Mouse (Mus musculus) left cerebral cortex, postnatal 14 days (tissue): ENCODE data around the gene Hdhd3. TPM values are rescaled to one million over a fixed set of nuclear protein-coding genes. Genes with fewer than 3 reads are reported as not detected.

Source experiments
- DNase-seq, 2 experiments: peaks; one replicate each; pipeline ENCODE4 v3.0.0; 2021 to 2022; ENCODE audit warnings: low spot score in 2 of 2, mixed read lengths in 1 of 2
- intact Hi-C: fragments of 180-260 bp; cut with DNase I; formaldehyde crosslinking; loops from one replicate; pipeline ENCODE4 v1.15.1; 2025
- total RNA-seq, 2 experiments: library from RNA; stranded (reverse); gene quantifications; 2 replicates each; pipeline ENCODE4 v1.2.3; 2021

The Hdhd3 gene
- total RNA-seq, 2 experiments from 2014 or later = 9.1 to 9.8 TPM

DNA sequence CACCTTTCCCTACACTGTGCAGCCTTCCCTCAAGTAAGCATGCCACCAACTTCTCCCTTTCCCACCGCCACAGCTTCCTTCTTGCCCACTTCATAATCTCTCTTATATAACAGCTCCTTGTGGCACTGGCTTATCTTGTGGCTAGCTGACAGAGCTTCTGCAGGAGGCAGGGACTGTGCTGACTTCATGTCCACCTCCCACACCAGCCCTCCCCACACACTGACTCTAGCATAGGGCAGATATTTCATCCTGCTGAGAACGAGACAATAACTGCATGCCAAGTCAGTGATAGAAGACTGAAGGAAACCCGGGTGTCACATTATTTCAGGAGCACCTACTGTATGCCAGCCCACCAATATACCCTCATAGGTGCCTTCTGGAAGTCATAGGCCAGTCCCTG, 12.2 kb upstream of the Hdhd3 start:
- intact Hi-C loops = no loop called here
- DNase-seq = no peak

DNA sequence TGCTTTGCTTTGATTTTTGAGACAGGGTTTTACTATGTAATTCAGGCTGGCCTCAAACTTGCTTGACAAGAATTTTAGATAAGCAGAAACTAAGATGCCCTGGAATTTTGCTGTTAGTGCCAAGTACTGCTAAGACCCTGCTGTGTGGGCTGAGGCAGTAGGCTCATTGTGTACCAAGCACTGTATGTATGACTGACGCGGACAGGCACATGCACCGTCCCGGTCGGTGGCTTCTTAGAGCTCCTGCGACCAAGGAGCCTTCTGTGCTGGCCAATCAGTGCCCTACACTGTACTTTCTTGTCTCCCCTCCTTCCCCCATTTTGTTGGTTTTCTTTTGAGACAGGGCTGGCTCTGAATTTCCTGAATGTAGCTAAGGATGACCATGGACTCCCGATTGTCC, 11.7 kb upstream of the Hdhd3 start:
- no peak for DNase-seq
- intact Hi-C loops = no loop called here

DNA sequence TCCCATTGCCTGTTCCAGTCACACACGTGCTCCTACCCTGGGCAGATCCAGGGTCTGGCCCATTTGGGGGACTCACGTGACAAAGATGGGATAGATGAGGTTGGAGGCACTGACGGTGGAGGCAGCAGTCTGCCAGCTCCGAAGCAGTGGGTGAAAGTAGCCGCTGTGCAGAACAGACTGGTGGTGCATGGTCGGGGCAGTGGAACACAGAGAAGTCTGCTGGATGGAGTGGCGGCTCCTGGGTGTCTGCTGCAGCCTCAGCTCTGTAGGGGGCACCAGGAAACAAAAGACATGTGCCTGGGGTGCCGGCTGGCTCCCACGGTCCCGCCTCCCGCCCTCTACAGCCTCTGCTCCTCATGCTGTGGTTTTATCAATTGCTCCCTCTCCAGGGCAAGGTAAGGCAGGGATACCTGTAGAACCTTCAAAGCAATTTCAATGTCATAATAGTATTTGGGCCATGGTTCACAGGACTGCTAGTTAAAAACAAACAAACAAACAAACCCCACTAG, 10.8 kb upstream of the Hdhd3 start:
- no peak for DNase-seq
- intact Hi-C loops = no loop called here

DNA sequence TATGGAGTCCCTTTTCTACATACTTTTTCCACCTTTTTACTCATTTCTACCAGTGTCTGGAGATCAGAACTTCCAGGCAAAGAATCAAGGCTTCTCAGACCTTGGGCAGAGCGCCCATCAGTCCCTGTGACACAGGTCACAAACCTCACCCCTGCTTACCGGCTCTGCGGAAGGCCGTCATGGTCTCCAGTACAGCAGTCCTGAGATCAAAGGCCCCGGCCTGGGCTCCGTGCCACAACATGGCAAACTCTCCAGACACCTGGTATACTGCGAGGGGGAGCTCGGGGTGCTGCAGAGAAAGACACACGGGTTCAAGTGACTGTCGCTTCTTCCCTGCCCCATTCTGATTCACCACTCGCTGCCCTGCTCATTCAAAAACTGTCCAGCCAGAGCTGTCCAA, 6.7 kb upstream of the Hdhd3 start:
- no peak for DNase-seq
- intact Hi-C loops = no loop called here

GRCm38 (mm10) chr4:62508839-62509238, 5.6 kb upstream of the Hdhd3 start:
- no peak for DNase-seq
- intact Hi-C loops = no loop called here

GRCm38 (mm10) chr4:62506798-62507197, 3.5 kb upstream of the Hdhd3 start:
- no peak for DNase-seq
- intact Hi-C loops = no loop called here

DNA sequence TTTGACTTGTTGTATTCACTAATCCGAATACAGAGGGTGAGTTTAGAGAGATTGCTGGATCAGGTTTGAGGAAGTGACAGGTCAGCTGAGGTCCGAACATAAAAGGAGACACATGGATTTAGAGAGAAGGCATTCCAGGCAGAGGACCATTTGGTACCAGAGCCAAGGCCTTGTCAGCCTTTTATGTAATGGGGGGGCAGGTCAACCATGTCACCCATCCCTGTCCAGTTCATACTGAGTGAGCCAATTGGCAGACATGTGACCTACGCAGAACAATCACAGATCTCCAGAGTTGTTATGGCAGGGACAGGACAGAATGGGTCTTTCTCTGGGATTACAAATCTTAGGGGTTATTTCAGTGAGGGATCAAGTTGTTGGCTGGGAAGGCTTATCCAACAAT, 2.7 kb upstream of the Hdhd3 start:
- intact Hi-C loops = no loop called here
- no peak for DNase-seq

DNA sequence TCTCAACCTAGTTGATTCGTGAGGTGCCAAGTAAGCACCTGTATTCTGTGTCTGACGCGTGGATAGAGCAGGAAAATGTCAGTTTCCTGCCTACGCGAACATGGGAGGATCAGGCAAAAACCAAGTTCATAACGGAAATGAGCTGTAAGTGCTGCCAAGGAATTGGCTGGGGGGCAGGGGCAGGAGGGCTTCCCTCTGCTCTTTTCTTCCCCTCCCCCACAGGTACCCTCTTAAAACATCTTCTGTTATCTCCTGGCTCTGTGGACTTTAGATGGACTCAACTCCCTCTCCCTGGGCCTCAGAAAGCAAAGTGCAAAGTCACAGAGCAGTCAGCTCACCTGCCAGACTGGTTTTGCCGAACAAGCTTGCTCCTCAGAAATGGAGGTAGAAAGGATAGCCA, 298 bp downstream of the Hdhd3 start:
- intact Hi-C loops = loop anchor here (5.0 kb wide), 1 partner anchor 46 kb away; no protein-coding TSS in a partner anchor
- DNase-seq = no peak

- peak; percentile 80 to 88 for DNase-seq
These were observed 1.1 kb downstream of the Hdhd3 start for GRCm38 (mm10) chr4:62501964-62502732.

DNA sequence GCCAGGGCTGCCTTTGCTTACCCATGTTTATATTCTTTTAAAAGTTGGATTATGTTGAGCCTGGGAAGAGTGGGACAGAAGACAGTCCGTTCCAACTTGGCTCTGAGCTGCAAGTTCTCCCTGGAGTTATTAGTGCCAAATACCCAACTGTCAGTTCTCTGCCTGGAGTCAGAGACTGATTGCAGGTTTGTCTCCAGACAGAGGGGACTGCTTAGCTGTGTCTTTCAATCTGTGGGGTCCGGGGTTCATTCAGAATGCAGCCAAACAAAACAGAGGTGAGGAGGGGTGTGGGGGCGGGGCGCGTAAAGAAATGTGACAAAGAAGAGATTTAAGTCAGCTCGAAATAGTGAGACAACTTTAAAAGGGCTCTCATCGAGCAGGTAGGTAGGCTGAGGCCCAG, 1.7 kb downstream of the Hdhd3 start:
- DNase-seq = no peak
- intact Hi-C loops = loop anchor here (5.0 kb wide), 1 partner anchor 44 kb away; no protein-coding TSS in a partner anchor

More at GRCm38 (mm10) chr4:62501964-62502732, 1.1 kb downstream of the Hdhd3 start:
- intact Hi-C loops = loop anchor here (5.0 kb wide), 1 partner anchor 45 kb away; no protein-coding TSS in a partner anchor

DNA sequence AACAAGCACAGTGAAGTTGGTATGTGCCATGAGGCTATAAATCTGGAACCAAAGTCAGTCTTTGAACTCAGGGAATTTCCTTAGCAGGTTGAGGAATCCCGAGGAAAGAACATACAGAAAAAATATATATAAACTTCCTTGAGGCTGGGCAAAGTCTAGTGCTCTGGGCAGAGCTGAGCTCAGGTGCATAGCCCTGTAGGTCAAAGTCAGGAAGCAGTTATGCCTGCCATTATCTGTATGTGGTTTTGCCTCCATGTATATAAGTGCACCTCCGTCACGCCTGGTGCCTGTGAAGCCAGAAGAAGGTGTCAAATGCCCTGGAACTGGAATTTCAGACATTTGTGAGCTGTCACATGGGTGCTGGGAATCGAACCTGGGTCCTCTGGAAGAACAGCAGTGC, 2.5 kb downstream of the Hdhd3 start:
- no peak for DNase-seq
- intact Hi-C loops = loop anchor here (5.0 kb wide), 1 partner anchor 43 kb away; no protein-coding TSS in a partner anchor

GRCm38 (mm10) chr4:62496815-62497214, 6.5 kb downstream of the Hdhd3 start:
- peak; percentile 69 to 85 for DNase-seq
- intact Hi-C loops = no loop called here

DNA sequence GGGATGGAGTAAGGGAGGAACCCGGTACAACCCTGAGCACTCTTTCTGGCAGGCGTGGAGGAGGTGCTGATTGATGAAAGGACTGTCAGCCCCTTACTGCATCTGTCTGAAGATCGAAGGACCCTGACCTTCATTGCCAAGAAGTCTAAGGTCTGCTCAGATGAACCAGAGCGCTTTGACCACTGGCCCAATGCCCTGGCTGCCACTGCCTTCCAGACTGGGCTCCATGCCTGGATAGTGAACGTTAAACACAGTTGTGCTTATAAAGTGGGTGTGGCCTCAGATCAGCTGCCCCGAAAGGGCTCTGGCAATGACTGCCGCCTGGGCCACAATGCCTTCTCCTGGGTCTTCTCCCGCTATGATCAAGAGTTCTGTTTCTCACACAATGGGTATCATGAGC, 7.3 kb downstream of the Hdhd3 start:
- no peak for DNase-seq
- intact Hi-C loops = no loop called here

- no peak for DNase-seq
- intact Hi-C loops = no loop called here
These were observed 9.0 kb downstream of the Hdhd3 start for GRCm38 (mm10) chr4:62494230-62494629.

DNA sequence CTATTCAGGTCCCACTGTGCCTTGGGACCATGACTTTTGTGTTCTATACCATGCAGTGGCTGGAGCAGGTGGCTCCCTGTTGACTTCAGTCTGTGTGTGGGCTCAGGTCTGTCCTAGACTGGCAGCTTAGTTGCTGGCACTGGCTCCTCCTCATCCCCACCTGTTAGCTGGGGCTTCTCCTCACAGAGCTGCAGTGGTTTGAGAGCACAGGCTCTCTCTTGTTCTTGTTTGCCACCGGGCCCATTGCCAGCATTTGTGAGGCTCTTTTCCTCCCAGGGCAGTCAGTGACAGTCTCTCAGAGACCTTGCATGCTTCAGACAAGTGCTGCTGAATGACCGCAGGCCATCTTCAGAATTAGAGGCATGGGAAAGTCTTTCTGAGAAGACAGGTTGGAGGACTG, 10.6 kb downstream of the Hdhd3 start:
- peak; percentile 37 to 63 for DNase-seq
- intact Hi-C loops = no loop called here

GRCm38 (mm10) chr4:62487914-62488313, 15.4 kb downstream of the Hdhd3 start:
- DNase-seq = no peak
- intact Hi-C loops = no loop called here

GRCm38 (mm10) chr4:62487172-62487571, 16.1 kb downstream of the Hdhd3 start:
- intact Hi-C loops = no loop called here

DNA sequence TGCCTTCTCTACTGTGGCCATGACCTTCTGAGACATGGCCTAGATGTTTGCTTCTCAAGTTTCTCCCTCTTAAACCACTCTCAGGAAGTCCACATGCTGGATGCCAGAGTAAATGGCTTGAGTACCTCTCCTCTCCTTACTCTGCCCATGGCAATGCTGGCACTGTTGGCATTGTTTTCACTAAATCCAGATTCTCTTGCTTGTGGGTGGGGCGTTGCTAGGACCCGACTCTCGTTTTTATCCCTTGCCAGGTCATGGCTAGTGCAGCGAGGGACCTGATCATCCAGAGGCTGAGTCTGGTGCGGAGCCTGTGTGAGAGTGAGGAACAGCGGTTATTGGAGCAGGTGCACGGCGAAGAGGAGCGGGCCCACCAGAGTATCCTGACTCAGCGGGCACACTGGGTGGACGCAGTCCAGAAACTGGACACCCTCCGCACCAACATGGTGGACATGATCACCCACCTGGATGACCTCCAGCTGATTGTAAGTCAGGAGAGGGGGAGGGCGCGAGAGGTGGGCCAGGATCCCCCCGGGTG, 17.0 kb downstream of the Hdhd3 start:
- intact Hi-C loops = no loop called here
- DNase-seq = no peak

More at GRCm38 (mm10) chr4:62487172-62487571, 16.1 kb downstream of the Hdhd3 start:
- DNase-seq = no peak

GRCm38 (mm10) chr4:62485450-62486161, 17.7 kb downstream of the Hdhd3 start:
- no peak for DNase-seq
- intact Hi-C loops = no loop called here

DNA sequence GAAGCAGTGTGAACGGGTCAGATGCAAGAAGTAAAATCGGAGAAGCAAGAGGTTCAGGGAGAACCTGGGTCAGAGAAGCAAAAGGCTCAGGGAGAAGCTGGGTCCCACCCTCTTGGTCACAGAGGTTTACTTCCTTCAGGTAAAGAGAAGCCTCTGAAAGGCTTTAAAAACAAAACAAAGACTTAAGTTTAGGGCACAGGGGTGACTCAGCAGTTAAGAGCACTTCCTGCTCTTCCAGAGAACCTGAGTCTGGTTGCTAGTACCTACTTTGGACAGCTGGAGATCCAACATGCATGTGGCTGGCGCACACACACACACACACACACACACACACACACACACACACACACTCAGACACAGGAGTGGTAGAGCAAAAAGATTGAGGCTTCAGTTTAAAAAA, 18.3 kb downstream of the Hdhd3 start:
- DNase-seq = no peak
- intact Hi-C loops = no loop called here
